Mouse (Mus musculus) forebrain, embryonic 16.5 days (tissue): ENCODE results near the gene Slc20a1. TPM values are rescaled to one million over a fixed set of nuclear protein-coding genes. Genes with fewer than 3 reads are reported as not detected.

Experiments used
- ATAC-seq: fragments of 200-750 bp; cut with Nextera tagmentation; 2 replicates; pipeline ENCODE4 v1.8.0; 2017; ENCODE audit warnings: mild to moderate bottlenecking, moderate library complexity
- H3K27ac ChIP-seq: fragments of 300-500 bp; sonication (generic); 2 replicates; pipeline ENCODE4 v1.5.1; 2014; ENCODE audit warnings: low read length, control low read depth
- H3K27me3 ChIP-seq: fragments of 300-500 bp; sonication (generic); replicated peaks from 2 replicates; pipeline ENCODE4 v1.6.1; 2014; ENCODE audit warnings: low read length; ENCODE audit not compliant: control insufficient read depth, insufficient read depth
- H3K36me3 ChIP-seq: fragments of 300-500 bp; sonication (generic); 2 replicates; pipeline ENCODE4 v1.6.1; 2014; ENCODE audit not compliant: control insufficient read depth, insufficient read depth
- H3K4me1 ChIP-seq: fragments of 300-500 bp; sonication (generic); replicated peaks from 2 replicates; pipeline ENCODE4 v1.6.1; 2014; ENCODE audit warnings: low read length; ENCODE audit not compliant: control insufficient read depth, insufficient read depth
- H3K4me2 ChIP-seq: fragments of 300-500 bp; sonication (generic); 2 replicates; pipeline ENCODE4 v1.6.1; 2014; ENCODE audit warnings: mild to moderate bottlenecking, low read length, control low read depth
- H3K4me3 ChIP-seq: fragments of 300-500 bp; sonication (generic); replicated peaks from 2 replicates; pipeline ENCODE4 v1.5.1; 2014; ENCODE audit warnings: mild to moderate bottlenecking, low read length, control low read depth
- H3K9ac ChIP-seq: fragments of 300-500 bp; sonication (generic); replicated peaks from 2 replicates; pipeline ENCODE4 v1.6.1; 2014; ENCODE audit warnings: low read depth, low read length, control low read depth
- H3K9me3 ChIP-seq: fragments of 300-500 bp; sonication (generic); 2 replicates; pipeline ENCODE4 v1.6.1; 2016; ENCODE audit warnings: low read length; ENCODE audit not compliant: control insufficient read depth
- WGBS: fragments of 180-500 bp; shearing (Covaris S2); extraction: QIAGEN DNeasy Blood & Tissue Kit; methylation state at CpG from one replicate; pipeline ENCODE4 v1.1.7; 2014; 5-methylcytosine and 5-hydroxymethylcytosine counted together
- polyA plus RNA-seq: library from polyadenylated mRNA; unstranded; fragments of >200 nt; fragmentation: Nextera tagmentation; extraction: Ambion mirVana; gene quantifications from 2 replicates; pipeline ENCODE4 v1.2.1, GENCODE M21; 2015

Slc20a1 gene
- polyA plus RNA-seq, 1 experiment from 2014 or later, result 60.4 TPM

- no peak overlapping the region for H3K9ac ChIP-seq
- no peak overlapping the region for H3K4me3 ChIP-seq
- no peak for ATAC-seq
- H3K27me3 ChIP-seq, result no peaks in the 10 kb centered on the region
- H3K36me3 ChIP-seq, result no peaks in the 10 kb centered on the region
- H3K4me2 ChIP-seq, result no peak overlapping the region
- no peak overlapping the region for H3K27ac ChIP-seq
- H3K9me3 ChIP-seq, result no peaks in the 10 kb centered on the region
- H3K4me1 ChIP-seq, result no peaks in the 10 kb centered on the region
- WGBS, result 87% methylated on average over 20 of the region's 20 CpGs
Observed at GRCm38 (mm10) chr2:129244446-129245120, 46.0 kb downstream of the Slc20a1 start.

GRCm38 (mm10) chr2:129245618-129246017 is 47.1 kb downstream of the Slc20a1 start:
- H3K4me2 ChIP-seq, result no peak overlapping the region
- no peaks in the 10 kb centered on the region for H3K9me3 ChIP-seq
- no peak overlapping the region for H3K27ac ChIP-seq
- 32% methylated on average over 5 of the region's 5 CpGs for WGBS
- no peak overlapping the region for H3K4me3 ChIP-seq
- H3K27me3 ChIP-seq, result no peaks in the 10 kb centered on the region
- ATAC-seq, result no peak
- H3K4me1 ChIP-seq, result no peaks in the 10 kb centered on the region
- H3K36me3 ChIP-seq, result no peaks in the 10 kb centered on the region
- no peak overlapping the region for H3K9ac ChIP-seq

DNA sequence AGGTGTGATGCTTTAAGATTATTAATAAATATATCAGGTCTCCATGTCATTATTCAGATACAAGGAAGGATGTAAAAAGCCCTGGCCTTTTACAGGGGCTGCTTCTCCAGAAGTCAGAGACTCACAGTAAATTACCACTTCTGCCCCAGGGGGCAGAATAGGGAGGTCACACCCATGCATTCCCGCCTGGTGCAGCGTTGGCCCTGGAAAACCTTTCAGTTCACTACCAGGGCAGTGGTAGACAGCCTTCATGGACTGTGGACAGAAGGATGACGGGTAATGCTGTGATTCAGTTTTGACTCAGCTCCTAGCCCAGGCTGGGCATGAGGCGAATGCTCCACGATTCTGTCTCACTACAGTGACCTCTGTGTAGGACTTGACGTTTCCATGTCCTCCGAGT is 47.9 kb downstream of the Slc20a1 start:
- Histone ChIP-seq H3K36me3 (no peaks in the 10 kb centered on the region), H3K4me3 (no peak overlapping the region), H3K27me3 (no peaks in the 10 kb centered on the region), H3K9me3 (no peaks in the 10 kb centered on the region), H3K4me2 (no peak overlapping the region), H3K4me1 (no peaks in the 10 kb centered on the region), H3K9ac (no peak overlapping the region), H3K27ac (no peak overlapping the region)
- no peak for ATAC-seq
- WGBS, result 87% methylated on average over 7 of the region's 7 CpGs

GRCm38 (mm10) chr2:129246924-129247323 is 48.4 kb downstream of the Slc20a1 start:
- Histone ChIP-seq H3K9me3 (no peaks in the 10 kb centered on the region), H3K4me1 (no peaks in the 10 kb centered on the region), H3K4me2 (no peak overlapping the region), H3K9ac (no peak overlapping the region), H3K36me3 (no peaks in the 10 kb centered on the region), H3K4me3 (no peak overlapping the region), H3K27me3 (no peaks in the 10 kb centered on the region), H3K27ac (no peak overlapping the region)
- ATAC-seq, result no peak
- 90% methylated on average over 12 of the region's 12 CpGs for WGBS

GRCm38 (mm10) chr2:129247707-129248121 is 49.1 kb downstream of the Slc20a1 start:
- ATAC-seq, result no peak
- Histone ChIP-seq H3K36me3 (no peaks in the 10 kb centered on the region), H3K27ac (no peak overlapping the region), H3K9me3 (no peaks in the 10 kb centered on the region), H3K4me3 (no peak overlapping the region), H3K4me1 (no peaks in the 10 kb centered on the region), H3K4me2 (no peak overlapping the region), H3K9ac (no peak overlapping the region), H3K27me3 (no peaks in the 10 kb centered on the region)
- 85% methylated on average over 7 of the region's 7 CpGs for WGBS

GRCm38 (mm10) chr2:129249321-129249720 is 50.8 kb downstream of the Slc20a1 start:
- Histone ChIP-seq H3K36me3 (no peaks in the 10 kb centered on the region), H3K9ac (no peak overlapping the region), H3K4me2 (no peak overlapping the region), H3K4me3 (no peak overlapping the region), H3K27ac (no peak overlapping the region), H3K4me1 (no peaks in the 10 kb centered on the region), H3K9me3 (no peaks in the 10 kb centered on the region), H3K27me3 (no peaks in the 10 kb centered on the region)
- ATAC-seq, result no peak
- 56% methylated on average over 1 of the region's 1 CpGs for WGBS

GRCm38 (mm10) chr2:129252836-129253630 is 54.5 kb downstream of the Slc20a1 start:
- H3K9me3 ChIP-seq, result no peaks in the 10 kb centered on the region
- H3K9ac ChIP-seq, result no peak overlapping the region
- no peaks in the 10 kb centered on the region for H3K4me1 ChIP-seq
- H3K36me3 ChIP-seq, result no peaks in the 10 kb centered on the region
- H3K27me3 ChIP-seq, result no peaks in the 10 kb centered on the region
- no peak overlapping the region for H3K4me2 ChIP-seq
- no peak overlapping the region for H3K4me3 ChIP-seq
- no peak overlapping the region for H3K27ac ChIP-seq
- no peak for ATAC-seq
- WGBS, result 90% methylated on average over 19 of the region's 19 CpGs

DNA sequence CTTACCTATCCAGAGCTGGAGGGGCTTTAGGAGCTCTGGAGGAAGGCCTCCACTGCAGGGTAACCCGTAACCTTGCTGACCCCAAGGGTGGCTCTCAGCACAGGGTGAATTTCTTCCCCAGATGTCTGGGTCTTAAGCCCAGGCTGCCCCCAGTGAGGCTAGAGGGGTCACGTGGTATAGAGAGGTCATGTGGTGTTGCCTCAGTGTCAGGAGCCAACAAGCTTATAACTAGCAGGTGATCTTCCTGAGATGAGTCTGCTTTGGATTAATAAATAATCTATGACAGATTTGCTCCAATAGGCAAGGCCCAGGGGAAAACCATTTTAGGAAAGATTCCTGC is 55.0 kb downstream of the Slc20a1 start:
- H3K27ac ChIP-seq, result no peak overlapping the region
- H3K4me3 ChIP-seq, result no peak overlapping the region
- H3K4me2 ChIP-seq, result no peak overlapping the region
- H3K36me3 ChIP-seq, result no peaks in the 10 kb centered on the region
- WGBS, result 76% methylated on average over 2 of the region's 2 CpGs
- no peaks in the 10 kb centered on the region for H3K4me1 ChIP-seq
- H3K9ac ChIP-seq, result no peak overlapping the region
- ATAC-seq, result no peak
- H3K27me3 ChIP-seq, result no peaks in the 10 kb centered on the region
- no peaks in the 10 kb centered on the region for H3K9me3 ChIP-seq

DNA sequence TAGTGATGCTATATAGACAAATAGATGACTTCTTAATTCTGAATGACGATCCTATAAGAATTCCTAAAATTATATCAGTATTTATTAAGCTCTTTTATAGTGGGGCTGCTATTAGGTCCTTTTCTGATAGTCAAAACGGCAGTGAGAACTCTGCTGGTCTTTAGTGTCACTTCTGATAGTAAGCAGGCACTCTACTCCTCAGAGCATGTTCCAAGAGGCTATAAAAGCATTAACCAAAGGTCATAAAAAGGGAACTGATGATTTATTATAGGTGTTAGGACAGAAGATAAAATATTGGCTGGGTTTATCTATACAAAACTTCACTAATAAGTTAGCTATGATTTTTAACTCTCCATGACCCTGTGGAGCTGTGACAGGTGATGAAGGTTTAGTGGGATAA is 55.5 kb downstream of the Slc20a1 start:
- WGBS, result 86% methylated on average over 2 of the region's 2 CpGs
- Histone ChIP-seq H3K4me3 (no peak overlapping the region), H3K4me2 (no peak overlapping the region), H3K36me3 (no peaks in the 10 kb centered on the region), H3K27ac (no peak overlapping the region), H3K4me1 (no peaks in the 10 kb centered on the region), H3K27me3 (no peaks in the 10 kb centered on the region), H3K9me3 (no peaks in the 10 kb centered on the region), H3K9ac (no peak overlapping the region)
- ATAC-seq, result no peak
